Mouse (Mus musculus) lung, embryonic 16.5 days (tissue): ENCODE measurements around the gene Ifrd2. TPM values are rescaled to one million over a fixed set of nuclear protein-coding genes. Genes with fewer than 3 reads are reported as not detected.

Experiments used
- ATAC-seq: fragments of 200-750 bp; cut with Nextera tagmentation; 2 replicates; pipeline ENCODE4 v1.8.0; 2017; ENCODE audit warnings: low read depth, mild to moderate bottlenecking, moderate library complexity
- H3K27ac ChIP-seq: fragments of 300-500 bp; sonication (generic); 2 replicates; pipeline ENCODE4 v1.5.1; 2014; ENCODE audit warnings: mild to moderate bottlenecking, control low read depth, low read length
- H3K27me3 ChIP-seq: fragments of 300-500 bp; sonication (generic); 2 replicates; pipeline ENCODE4 v1.6.1; 2014; ENCODE audit warnings: low read depth, low read length, mixed read lengths; ENCODE audit not compliant: control insufficient read depth, insufficient read depth
- H3K36me3 ChIP-seq: fragments of 300-500 bp; sonication (generic); 2 replicates; pipeline ENCODE4 v1.6.1; 2014; ENCODE audit warnings: low read length; ENCODE audit not compliant: control insufficient read depth, insufficient read depth
- H3K4me1 ChIP-seq: fragments of 300-500 bp; sonication (generic); replicated peaks from 2 replicates; pipeline ENCODE4 v1.6.1; 2014; ENCODE audit warnings: low read length, mixed read lengths; ENCODE audit not compliant: control insufficient read depth, insufficient read depth
- H3K4me2 ChIP-seq: fragments of 300-500 bp; sonication (generic); 2 replicates; pipeline ENCODE4 v1.6.1; 2014; ENCODE audit warnings: low read depth, low read length, control low read depth
- H3K4me3 ChIP-seq: fragments of 300-500 bp; sonication (generic); 2 replicates; pipeline ENCODE4 v1.5.1; 2014; ENCODE audit warnings: mild to moderate bottlenecking, low read length, control low read depth
- H3K9ac ChIP-seq: fragments of 300-500 bp; sonication (generic); 2 replicates; pipeline ENCODE4 v1.6.1; 2014; ENCODE audit warnings: low read length, control low read depth
- H3K9me3 ChIP-seq: fragments of 300-500 bp; sonication (generic); 2 replicates; pipeline ENCODE4 v1.6.1; 2016; ENCODE audit warnings: low read length; ENCODE audit not compliant: control insufficient read depth
- WGBS: fragments of 180-500 bp; shearing (Covaris S2); extraction: QIAGEN DNeasy Blood & Tissue Kit; methylation state at CpG from one replicate; pipeline ENCODE4 v1.1.7; 2014; 5-methylcytosine and 5-hydroxymethylcytosine counted together
- polyA plus RNA-seq: library from polyadenylated mRNA; unstranded; fragments of >200 nt; fragmentation: Nextera tagmentation; extraction: Ambion mirVana; gene quantifications from 2 replicates; pipeline ENCODE4 v1.2.1, GENCODE M21; 2015

Ifrd2 gene
- polyA plus RNA-seq, 1 experiment from 2014 or later, result 44.1 TPM

- H3K27ac ChIP-seq, result peak overlapping the region; percentile 94
- ATAC-seq, result no peak
- H3K4me1 ChIP-seq, result peaks cover 40% of the 10 kb centered on the region
- H3K27me3 ChIP-seq, result no peaks in the 10 kb centered on the region
- peaks cover 21% of the 10 kb centered on the region for H3K36me3 ChIP-seq
- WGBS, result 40% methylated on average over 6 of the region's 6 CpGs
- H3K4me3 ChIP-seq, result peak overlapping the region; percentile 48; the same call in 1 of the 2 replicates
- no peaks in the 10 kb centered on the region for H3K9me3 ChIP-seq
- peak overlapping the region; percentile 73 for H3K9ac ChIP-seq
- peak overlapping the region; percentile 86 for H3K4me2 ChIP-seq
Measured at GRCm38 (mm10) chr9:107611456-107612190, 24.2 kb downstream of the Ifrd2 start.

GRCm38 (mm10) chr9:107612191-107612944, 24.9 kb downstream of the Ifrd2 start:
- ATAC-seq, result peak; percentile 95
- WGBS, result 5% methylated on average over 31 of the region's 48 CpGs
- H3K36me3 ChIP-seq, result peaks cover 25% of the 10 kb centered on the region
- peaks cover 33% of the 10 kb centered on the region for H3K4me1 ChIP-seq
- peak overlapping the region; percentile 73 for H3K9ac ChIP-seq
- H3K9me3 ChIP-seq, result no peaks in the 10 kb centered on the region
- H3K4me2 ChIP-seq, result peak overlapping the region; percentile 86
- no peaks in the 10 kb centered on the region for H3K27me3 ChIP-seq
- H3K4me3 ChIP-seq, result peak overlapping the region; percentile 48
- H3K27ac ChIP-seq, result peak overlapping the region; percentile 94

- H3K36me3 ChIP-seq, result peaks cover 30% of the 10 kb centered on the region
- H3K9ac ChIP-seq, result peak overlapping the region; percentile 73
- H3K4me2 ChIP-seq, result peak overlapping the region; percentile 86
- ATAC-seq, result peak; percentile 30; the same call in 1 of the 2 replicates
- 5% methylated on average over 12 of the region's 12 CpGs for WGBS
- H3K27ac ChIP-seq, result peak overlapping the region; percentile 94
- H3K4me3 ChIP-seq, result peak overlapping the region; percentile 48
- H3K9me3 ChIP-seq, result no peaks in the 10 kb centered on the region
- no peaks in the 10 kb centered on the region for H3K27me3 ChIP-seq
- H3K4me1 ChIP-seq, result peaks cover 32% of the 10 kb centered on the region
Measured at GRCm38 (mm10) chr9:107612945-107613569, 25.6 kb downstream of the Ifrd2 start.

GRCm38 (mm10) chr9:107615035-107615434, 27.6 kb downstream of the Ifrd2 start:
- 72% methylated on average over 4 of the region's 4 CpGs for WGBS
- Histone ChIP-seq H3K9me3 (no peaks in the 10 kb centered on the region), H3K27ac (no peak overlapping the region), H3K36me3 (peaks cover 41% of the 10 kb centered on the region), H3K4me2 (no peak overlapping the region), H3K4me3 (no peak overlapping the region), H3K9ac (no peak overlapping the region), H3K27me3 (no peaks in the 10 kb centered on the region), H3K4me1 (peaks cover 38% of the 10 kb centered on the region)
- ATAC-seq, result no peak

GRCm38 (mm10) chr9:107617461-107617860, 30.0 kb downstream of the Ifrd2 start:
- no peak overlapping the region for H3K27ac ChIP-seq
- H3K36me3 ChIP-seq, result peaks cover 46% of the 10 kb centered on the region
- no peak for ATAC-seq
- no peak overlapping the region for H3K9ac ChIP-seq
- H3K27me3 ChIP-seq, result no peaks in the 10 kb centered on the region
- H3K4me3 ChIP-seq, result no peak overlapping the region
- peaks cover 32% of the 10 kb centered on the region for H3K4me1 ChIP-seq
- H3K9me3 ChIP-seq, result no peaks in the 10 kb centered on the region
- H3K4me2 ChIP-seq, result no peak overlapping the region
- 76% methylated on average over 2 of the region's 2 CpGs for WGBS

- Histone ChIP-seq H3K4me1 (peaks cover 30% of the 10 kb centered on the region), H3K27me3 (no peaks in the 10 kb centered on the region), H3K4me3 (no peak overlapping the region), H3K9me3 (no peaks in the 10 kb centered on the region), H3K9ac (no peak overlapping the region), H3K27ac (peak overlapping the region; percentile 94), H3K4me2 (no peak overlapping the region), H3K36me3 (peaks cover 48% of the 10 kb centered on the region)
- 84% methylated on average over 6 of the region's 6 CpGs for WGBS
- ATAC-seq, result no peak
Measured at GRCm38 (mm10) chr9:107618098-107618497, 30.7 kb downstream of the Ifrd2 start.

GRCm38 (mm10) chr9:107618778-107619545, 31.5 kb downstream of the Ifrd2 start:
- Histone ChIP-seq H3K4me2 (0 out of 2 replicates have a peak overlapping the region, but pooled peaks have one; percentile 7), H3K4me3 (no peak overlapping the region), H3K9ac (peak overlapping the region; percentile 53), H3K36me3 (peaks cover 48% of the 10 kb centered on the region), H3K27ac (peak overlapping the region; percentile 94), H3K27me3 (no peaks in the 10 kb centered on the region), H3K4me1 (peaks cover 30% of the 10 kb centered on the region), H3K9me3 (no peaks in the 10 kb centered on the region)
- ATAC-seq, result peak; percentile 84
- WGBS, result 23% methylated on average over 13 of the region's 13 CpGs

- no peaks in the 10 kb centered on the region for H3K9me3 ChIP-seq
- H3K4me1 ChIP-seq, result peaks cover 36% of the 10 kb centered on the region
- 46% methylated on average over 13 of the region's 13 CpGs for WGBS
- no peak overlapping the region for H3K4me2 ChIP-seq
- no peaks in the 10 kb centered on the region for H3K27me3 ChIP-seq
- no peak overlapping the region for H3K4me3 ChIP-seq
- H3K27ac ChIP-seq, result peak overlapping the region; percentile 94
- H3K36me3 ChIP-seq, result peaks cover 46% of the 10 kb centered on the region
- H3K9ac ChIP-seq, result no peak overlapping the region
- no peak for ATAC-seq
Measured at GRCm38 (mm10) chr9:107619546-107619879, 32.1 kb downstream of the Ifrd2 start.
